Mouse (Mus musculus): ENCODE measurements at regions not wholly inside any gene's neighbourhood (a gene's known extent, or its start where the extent isn't known, plus 50 kb on each side); places are given as distances from the start of the nearest gene placed in this dataset.
"Not testable (repeated sequence)": the region's sequence is repeated elsewhere in the genome, so short reads cannot be mapped to it uniquely, and the experiment has no call there.

DNA sequence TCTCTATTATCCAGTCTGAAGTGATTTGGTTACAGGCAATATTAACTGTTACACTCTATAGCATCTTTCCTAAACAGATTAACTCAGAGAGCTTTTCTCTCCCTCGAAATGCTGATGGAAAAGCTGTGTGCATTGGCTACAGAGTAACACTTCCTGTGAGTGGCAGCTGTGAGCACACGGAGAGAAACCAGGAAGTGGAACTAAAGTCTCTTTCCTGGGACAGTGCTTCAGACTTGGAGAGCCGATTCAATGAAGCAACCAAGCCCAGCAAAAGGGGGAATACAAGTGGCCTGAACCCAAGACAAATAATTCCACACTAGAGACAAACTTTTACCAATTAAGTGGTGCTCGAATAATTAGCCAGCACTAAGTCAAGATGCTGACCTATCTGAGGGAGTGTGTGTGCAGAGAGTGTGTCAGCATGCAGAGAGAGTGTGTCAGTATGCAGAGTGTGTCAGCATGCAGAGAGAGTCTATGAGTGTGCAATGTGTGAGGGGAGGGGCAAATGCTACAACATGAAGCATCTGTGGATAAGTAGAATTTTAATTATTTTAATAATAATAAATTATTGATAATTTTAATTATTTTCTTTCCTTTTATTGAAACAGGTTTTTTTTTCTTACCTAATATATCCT lies 74.9 kb upstream of the 1110032F04Rik start:
- DNase-seq (ENCODE audit: low spot score): no peak

DNA sequence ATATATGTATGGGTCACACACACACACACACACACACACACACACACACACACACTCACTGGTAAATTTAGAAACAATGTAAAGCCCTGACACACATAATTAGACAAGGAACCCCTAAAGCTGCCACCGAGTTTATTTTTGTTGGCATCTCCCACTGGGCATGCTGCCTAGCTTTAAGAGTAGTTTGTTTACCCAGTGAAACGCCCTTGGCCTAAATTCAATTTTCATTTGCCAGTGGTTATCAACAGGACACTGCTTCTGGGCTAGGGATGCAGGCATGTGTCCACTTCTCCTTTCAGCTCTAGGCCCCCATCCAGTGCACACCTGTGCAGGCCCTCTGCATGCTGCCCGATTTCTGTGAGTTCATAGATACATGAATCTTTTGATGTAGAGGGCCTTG lies 73.7 kb upstream of the 1110032F04Rik start:
- no peak for DNase-seq (ENCODE audit: low spot score)

DNA sequence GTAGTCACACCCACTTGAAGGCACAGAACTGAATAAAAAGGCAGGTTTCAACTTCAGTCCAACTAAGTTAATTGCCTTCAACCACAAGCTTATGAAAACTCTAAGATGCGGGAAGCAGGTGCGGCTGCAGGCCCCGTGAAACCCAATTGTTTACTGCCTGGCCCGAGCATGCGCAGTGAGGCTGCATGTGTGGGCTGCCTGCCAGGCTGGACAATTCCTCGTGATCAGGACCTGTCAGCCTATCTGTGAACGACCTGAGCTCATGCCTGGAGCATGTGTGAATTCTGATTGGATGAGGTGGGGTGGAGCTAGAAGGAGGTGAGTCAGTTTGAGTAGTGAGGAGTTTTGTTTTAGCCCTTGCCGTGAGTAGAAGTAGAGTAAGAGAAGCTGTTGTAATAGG lies 71.0 kb upstream of the 1110032F04Rik start:
- DNase-seq (ENCODE audit: low spot score): not testable (repeated sequence)

DNA sequence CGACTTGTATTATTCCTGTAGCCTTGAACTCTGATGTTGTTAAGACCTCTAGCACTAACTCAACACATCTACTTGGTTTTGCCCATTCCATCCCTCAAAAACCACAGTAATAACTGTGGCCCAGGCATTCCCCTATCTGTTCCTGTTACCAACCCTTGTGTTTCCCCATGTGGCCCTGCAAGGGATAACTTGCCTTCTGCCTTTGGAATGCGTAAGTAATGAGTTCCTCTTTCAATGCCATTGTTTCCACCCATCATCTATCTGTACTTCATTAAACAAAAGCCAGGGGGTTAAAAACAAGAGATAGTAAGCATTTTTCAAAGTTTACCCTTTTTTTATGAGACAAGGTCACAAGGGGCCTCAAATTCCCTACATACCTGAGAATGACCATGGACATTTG lies 60.5 kb upstream of the 1110032F04Rik start:
- no peak for DNase-seq (ENCODE audit: low spot score)

DNA sequence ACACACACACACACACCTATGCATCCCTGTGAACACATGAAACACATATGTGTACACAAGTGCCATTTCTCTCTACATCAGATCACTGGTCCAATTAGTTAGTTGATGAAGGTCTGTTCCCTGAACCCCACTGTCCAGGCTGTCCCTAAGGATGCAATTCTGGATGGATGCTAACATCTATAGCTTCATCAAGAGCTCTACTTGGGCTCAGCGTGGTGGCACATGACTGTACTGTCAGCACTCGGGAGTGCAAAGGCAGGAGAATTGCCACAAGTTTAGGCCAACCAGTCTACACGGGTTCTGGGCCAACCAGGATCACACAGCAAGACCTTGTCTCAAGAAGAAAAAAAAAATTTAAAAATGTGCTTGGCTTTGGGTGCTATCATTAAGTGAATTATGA lies 55.9 kb upstream of the 1110032F04Rik start:
- DNase-seq (ENCODE audit: low spot score): no peak

DNA sequence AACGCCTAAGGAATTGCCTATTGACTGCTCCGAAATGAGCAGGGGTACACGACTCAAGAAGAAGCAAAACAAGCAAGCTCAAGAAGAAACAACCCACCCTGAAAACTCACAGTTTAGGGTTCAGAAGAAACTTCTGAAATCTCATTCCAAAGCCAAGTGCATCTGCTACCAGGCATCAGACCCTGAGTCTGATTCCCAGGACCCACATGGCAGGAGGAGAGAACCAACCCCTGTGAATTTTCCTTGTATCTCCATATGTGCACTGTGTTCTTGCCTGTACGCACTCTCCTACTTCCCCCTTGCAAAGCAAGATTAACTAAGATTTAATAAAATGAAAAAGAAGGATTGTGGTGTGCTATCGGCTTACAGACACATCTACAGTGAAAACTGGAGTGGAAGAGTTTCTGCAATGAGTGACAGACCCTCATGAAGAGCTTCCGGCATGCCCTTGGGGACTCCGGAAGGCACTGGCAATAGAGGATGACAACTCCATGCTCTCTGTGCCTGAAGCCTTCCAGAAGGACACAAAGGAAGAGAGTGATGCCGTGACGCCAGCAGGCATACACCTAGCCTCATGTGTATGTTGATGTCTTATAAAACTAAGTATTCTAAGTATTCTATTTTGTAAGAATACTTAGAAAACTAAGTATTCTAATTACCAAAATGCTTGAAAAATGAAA lies 55.2 kb upstream of the 1110032F04Rik start:
- no peak for DNase-seq (ENCODE audit: low spot score)

DNA sequence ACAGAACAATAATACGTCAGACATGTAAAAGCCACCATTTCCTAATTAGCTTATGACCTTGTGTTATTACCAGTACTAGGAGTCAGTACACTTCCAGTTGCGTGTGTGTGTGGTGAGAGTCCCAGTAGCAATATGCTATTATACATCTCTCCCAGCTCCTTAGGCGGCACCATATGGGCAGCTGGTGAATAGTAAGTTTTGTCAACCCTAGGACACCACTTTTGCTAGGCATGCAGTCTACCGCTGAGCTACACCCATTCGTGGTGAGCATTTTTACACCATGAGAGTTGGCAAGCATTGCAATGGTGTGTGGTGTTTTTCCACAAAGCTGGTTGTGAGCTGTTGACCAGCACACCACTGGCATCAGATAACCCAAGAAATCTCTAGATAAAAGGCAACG lies 53.8 kb upstream of the 1110032F04Rik start:
- DNase-seq (ENCODE audit: low spot score): no peak

DNA sequence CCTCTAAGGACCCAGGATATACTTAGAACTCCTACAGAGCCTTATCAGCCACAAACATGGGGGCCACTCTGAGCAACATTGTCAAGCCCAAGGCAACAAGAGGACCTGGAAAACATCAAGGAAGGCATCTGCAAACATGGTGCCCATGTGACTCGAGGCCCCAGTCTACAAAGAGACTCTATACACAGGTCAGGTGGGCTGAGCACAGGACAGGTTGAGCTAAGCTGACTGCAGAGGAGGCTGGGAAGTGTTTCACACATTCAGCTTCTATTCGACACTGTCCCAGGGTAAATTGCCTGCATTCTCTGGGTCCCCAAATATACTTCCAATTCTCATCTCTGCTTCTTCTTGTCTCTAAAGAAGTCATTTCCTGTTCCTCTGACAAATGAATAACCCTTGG lies 52.1 kb upstream of the 1110032F04Rik start:
- DNase-seq (ENCODE audit: low spot score): no peak

Data from yolk sac, embryonic 10.5 days (tissue).